Mouse (Mus musculus) G1E-ER4 (cell line): Measurements from ENCODE around the gene Camkmt. TPM values are rescaled to one million over a fixed set of nuclear protein-coding genes. Genes with fewer than 3 reads are reported as not detected.

ENCODE experiments used
- GATA1 ChIP-seq: IDR thresholded peaks from one replicate; pipeline ENCODE4 v1.8.0; 2012; ENCODE audit warnings: low read length, inconsistent platforms
- polyA plus RNA-seq: library from polyadenylated mRNA; stranded (reverse); fragments of >175 nt; gene quantifications from 2 replicates; pipeline ENCODE4 v1.2.3, GENCODE M21; 2012

Gene Camkmt
- polyA plus RNA-seq, 1 experiment = 2.5 TPM

DNA sequence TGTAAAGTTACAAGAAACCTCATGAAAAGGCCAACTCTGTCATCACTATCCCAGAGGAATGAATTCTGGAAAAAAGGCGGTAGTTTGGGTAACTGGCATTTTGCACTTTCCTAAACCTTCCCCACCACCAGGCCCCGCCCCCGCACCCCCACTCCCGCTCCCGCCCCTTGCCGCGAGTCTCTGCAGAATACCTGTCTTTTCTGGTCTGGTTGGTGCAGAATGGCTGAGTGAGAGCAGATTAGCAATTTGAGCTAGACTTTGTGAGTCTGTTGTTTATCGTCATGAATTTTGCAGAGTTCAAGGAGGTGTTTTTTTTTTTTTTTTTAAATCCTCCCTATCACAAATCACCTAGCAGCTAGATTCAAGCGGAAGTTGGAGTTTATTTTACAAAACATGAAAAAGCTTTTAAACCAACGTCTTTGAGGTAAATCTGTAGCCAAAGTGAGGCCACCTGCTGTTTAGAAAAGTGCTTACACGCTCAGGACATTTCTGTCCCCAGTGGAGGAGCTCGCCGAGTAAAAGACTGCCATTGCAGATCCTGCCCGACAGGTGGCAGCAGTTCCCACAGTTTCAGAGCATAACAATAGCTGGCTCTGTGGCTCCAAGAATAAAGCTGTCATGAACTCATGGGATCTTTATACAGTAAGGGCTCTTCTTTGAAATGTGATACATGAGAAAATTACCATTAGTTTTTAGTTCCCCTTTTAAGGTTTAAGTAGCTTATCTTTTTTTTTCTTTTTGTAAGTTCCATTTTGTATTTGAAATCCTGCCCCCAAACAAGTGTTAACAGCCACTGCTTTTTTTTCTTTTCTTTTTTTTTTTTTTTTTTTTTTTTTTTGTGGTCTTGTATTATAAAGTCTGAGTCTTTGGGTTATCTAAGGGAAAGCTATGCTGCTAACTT, 99.1 kb downstream of the Camkmt start:
- no peak for TF ChIP-seq GATA1

DNA sequence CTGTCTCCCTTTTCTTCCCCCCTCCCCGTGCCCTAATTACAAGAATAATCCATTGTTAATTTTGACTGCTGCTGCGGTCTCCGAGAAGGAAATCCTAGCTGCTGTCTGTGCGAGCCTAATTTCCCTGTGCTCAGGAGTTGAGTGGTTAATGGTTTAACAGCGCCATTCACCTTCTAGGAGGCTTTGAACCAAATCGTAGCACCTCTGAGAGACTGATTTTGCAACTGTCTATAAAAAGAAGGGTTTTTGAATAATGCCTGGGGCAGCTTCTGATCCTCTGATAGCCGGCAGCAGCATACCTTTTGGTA, 99.7 kb downstream of the Camkmt start:
- no peak for TF ChIP-seq GATA1

DNA sequence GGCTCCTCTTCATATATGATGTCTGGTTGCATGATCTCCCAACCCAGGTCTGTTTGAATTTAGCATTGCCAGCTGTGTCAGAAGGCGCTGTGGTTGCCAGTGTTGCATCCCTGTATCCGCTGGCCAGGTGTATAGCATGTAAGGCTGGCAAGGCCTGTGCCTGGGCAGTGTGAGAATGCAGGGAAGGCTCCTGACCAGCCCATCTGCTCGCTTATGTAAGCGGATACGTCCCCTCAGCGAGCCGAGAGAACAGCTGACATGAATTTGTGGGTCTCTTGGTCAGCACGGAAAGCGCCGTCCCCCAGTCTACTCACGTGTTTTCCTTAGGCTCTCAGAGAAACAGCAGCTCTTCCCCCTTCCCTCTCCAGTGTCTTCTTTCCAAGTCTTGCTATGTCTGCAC, 102.9 kb downstream of the Camkmt start:
- no peak for TF ChIP-seq GATA1

DNA sequence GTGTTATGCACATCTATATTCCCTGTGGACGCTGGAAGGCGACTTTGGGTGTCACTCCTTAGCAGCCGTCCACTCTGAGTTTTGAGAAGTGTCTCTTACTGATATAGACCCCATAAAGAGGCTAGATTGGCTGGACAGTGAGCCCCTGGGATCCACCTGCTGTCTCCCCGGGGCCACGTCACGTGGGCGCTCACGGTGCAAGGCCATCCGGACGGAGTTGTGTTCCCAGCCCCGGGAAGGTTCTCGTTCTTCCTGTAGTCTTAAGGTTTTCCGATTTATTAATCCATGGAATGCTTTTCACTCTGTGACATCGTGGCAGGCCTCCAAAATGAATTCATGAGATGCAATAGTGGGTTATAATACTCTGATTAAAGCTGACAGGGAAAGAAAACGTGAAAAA, 108.4 kb downstream of the Camkmt start:
- TF ChIP-seq GATA1 = no peak

DNA sequence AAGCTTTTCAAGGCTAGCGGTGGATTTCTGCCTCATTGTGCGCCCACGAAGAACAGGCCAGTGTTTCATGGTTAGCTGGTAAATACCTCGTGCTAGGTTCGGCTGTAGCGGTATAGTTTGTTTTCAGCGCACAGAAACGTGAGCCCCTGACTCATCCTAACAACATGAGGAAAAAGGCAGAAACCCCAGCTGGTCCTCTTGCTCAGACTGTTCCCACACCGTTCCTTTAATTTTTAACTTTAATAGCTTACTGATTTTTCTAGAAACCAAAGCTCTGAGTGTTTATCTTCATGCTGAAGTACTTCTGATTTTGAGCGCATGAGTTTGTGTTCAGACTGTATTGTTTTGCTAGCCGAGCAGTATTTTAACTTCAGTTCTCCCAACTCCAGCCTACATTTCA, 109.0 kb downstream of the Camkmt start:
- no peak for TF ChIP-seq GATA1

DNA sequence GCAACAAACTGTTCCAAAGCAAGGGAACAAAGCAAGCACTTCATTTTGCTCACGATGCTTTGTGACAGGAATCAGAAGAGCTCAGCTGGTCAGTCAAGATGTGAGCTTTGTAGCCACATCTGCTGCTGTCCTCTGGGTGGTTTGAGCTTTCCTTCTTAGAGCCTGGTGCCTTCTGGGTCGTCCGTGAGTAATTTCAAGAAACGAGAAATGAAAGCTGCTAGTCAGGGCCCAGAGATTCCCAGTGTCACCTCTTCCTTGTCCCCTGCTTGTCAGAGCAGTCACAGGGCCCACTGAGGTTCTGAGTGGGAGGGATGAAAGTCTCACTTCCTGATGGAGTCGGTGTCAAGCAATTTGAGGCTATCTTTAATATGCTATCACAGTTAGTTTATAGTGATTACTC, 127.7 kb downstream of the Camkmt start:
- TF ChIP-seq GATA1 = no peak

DNA sequence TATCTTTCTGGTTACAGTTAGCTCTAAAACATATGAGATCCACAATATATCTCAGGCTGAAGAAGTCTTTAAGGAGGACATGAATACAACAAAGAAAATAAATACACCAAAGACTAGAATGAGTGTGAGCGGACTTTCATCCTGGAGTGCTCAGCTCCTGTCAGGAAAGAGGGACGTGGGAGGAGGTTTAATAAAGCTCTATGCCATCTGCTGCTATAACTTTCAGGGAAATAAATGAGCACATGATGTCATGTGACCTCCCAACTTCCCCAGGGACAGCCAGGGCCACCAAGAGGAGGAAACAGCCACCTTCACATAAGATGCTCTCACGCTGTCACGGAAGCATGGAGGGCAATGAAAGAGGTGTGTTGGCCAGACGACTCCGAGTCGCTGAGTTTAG, 151.8 kb downstream of the Camkmt start:
- TF ChIP-seq GATA1 = no peak

DNA sequence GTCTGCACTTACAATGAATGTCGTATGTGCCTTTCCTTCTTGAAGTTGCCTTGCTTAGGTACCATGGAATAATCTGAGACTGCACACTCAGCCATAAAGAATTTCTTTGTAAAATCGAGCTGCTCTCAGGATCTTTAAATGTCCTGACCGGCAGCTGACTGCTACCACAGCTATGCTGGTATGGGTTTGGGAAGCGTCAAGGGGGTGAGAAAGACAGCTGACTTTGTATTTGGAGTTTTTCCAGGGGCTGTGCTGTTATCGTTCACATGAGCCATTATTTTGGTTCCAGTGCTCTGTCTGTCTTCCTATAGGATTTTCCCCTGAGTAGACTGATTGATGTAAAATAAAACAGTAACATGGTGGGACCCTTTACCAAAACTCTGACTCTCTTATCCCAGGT, 158.6 kb downstream of the Camkmt start:
- TF ChIP-seq GATA1 = no peak

DNA sequence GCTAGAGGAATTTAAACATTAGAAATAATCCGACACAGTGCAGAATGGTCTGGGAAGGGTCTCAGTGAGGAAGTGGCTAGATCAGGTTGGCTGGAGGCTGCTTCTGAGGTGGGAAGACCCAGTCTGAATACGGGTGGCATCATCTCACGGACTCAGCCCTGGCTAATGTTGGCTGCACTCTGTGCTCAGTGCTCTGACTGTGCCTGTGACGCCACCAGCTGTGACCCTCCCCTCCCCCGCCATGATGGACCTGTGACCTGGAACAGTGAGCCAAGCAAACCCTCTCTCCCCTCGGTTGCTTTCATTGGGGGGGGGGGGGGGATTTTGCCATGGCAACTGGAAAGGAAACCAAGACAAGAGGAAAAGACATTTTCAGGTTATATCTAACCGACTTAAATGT, 159.4 kb downstream of the Camkmt start:
- TF ChIP-seq GATA1 = no peak

DNA sequence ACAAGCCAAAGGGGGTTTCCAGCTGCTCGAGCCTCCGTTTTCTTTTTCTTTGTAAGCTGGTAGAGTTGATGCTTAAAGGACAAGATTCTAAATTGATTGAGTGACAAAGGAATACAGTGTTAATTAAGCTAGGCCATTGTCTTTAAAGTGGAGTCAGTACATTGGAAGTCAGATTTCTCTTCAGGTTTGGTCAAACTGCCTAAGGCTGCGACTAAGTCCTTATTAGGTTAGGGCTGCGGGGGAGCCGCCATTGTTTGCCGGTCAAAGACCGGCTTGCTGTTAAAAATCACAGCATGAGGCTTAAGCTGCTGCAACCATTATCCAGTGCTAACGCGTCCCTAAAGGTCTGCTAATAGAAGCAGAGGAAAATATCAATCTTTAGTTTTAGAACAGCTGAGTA, 166.6 kb downstream of the Camkmt start:
- TF ChIP-seq GATA1 = no peak

DNA sequence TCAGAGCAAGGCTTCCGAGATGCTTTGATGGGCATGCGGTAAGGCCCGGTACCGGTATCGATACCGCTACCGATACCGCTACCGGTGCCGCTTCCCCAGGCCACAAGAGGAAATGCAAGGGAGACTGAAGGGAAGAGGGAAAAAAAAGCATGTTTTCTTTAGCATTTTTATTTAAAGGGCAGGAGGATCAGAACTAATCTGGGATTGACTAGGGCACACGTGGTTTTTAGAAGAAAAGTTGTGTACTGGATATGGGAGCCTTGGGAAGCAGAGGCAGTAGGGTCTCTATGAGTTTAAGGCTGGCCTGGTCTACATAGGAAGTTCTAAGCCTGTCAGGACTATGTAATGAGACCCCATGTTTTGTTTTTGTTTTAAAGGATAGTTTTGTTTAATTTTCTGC, 167.0 kb downstream of the Camkmt start:
- TF ChIP-seq GATA1 = no peak

DNA sequence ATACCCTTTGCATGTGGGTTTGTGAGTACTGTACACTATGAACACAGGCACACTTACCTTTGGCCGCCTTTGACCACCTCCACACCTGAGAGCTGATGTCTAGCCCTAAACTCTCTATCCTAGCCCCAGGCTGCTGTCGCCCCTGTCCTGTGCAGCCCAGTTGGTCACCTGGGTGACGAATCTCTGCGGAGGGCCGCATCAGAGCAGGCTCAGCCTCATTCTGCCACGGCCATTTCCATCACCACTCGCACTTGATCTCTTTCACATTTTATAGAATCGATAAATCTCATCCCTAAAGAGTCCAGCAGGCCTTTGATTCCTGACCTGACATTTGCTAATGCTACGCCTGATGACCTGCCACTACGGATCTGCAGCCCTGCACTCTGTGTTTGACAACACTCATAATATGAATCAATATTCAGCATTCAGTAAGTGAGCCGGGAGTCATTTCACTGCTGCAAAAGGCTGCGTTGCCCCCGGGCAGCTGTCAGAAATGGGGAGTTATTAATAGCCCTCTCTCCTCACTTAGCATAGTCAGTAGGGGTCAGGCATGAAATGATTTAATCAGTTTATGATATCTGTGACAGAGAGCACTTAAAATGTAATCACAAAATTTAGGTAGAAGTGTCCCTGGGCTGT, 168.5 kb downstream of the Camkmt start:
- TF ChIP-seq GATA1 = no peak

DNA sequence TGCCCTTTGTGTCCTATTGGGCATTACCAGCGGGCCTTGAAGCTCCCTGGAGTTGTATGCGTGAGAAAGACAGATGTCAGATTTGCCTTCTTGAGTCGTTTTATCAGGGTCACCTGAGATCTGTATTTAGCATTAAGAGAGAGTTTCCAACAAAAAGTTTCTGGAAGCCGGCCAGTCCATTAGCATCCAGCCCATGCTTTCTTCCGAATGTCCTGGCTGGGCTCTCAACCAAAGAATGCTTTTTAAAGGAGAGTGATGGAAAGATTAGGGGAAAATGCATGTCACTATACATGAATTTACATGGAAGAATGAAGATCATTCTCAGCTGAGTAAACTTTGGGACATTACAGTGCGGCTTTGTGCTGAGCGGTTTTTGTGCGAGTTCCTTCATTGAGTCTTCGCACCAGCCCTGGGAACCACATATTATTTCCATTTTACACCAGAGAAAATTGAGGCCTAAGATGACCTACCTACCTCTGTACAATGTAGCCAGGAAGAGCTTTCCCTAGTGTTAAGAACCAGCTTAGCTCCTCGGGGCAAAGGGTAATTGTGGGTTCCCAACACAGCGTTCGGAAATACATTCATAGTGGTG, 176.6 kb downstream of the Camkmt start:
- no peak for TF ChIP-seq GATA1

DNA sequence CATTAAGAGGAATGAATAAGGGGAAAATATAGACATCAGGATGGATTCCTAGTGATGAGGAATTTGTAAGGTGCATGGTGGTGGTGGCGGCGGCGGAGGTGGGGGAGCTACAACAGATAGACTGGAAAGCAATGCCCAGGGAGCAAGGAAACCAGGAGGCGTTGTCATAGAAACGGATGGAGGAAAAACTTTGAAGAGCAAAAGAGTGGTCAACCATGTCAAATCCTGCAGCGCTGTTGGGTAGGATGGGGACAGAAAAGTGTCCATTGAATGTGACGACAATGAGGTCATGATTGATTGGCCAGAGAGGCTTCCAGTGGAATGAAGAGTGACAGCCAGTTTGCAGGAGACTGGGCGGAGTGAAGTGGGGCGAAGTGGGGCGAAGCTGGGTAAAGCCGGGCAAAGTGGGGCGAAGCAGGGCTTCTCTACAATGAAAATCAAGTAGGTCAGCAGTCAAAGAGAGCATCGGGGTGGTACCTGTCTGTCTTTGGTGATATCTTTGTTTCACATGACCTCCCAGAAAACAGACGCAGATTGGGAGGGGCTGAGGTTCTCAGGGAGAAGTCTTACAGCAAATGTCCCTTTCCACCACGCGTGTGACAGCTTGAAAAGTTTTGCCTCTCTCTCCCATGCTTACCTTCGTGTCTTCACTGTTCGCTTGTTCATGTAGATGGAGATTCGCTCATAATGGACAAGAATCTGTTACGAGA, 181.3 kb downstream of the Camkmt start:
- no peak for TF ChIP-seq GATA1

DNA sequence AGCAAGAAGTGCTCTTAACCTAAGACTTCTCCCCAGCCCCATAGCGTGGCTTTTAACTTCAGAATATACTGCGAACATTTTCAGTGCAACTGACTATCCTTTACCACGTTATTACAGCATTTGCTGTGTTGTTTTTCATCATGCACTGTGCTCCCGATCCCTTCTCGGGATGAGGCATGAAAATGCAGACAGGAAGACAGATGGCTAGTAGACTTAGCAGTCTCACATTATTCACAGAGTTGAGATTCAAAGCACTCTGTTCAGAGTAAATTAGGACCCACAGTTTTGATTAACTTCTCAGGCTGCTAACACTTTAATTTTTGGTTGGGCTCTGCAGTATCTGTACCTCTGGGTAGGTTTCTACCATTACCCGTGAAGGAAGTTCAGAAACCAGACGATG, 189.4 kb downstream of the Camkmt start:
- no peak for TF ChIP-seq GATA1

DNA sequence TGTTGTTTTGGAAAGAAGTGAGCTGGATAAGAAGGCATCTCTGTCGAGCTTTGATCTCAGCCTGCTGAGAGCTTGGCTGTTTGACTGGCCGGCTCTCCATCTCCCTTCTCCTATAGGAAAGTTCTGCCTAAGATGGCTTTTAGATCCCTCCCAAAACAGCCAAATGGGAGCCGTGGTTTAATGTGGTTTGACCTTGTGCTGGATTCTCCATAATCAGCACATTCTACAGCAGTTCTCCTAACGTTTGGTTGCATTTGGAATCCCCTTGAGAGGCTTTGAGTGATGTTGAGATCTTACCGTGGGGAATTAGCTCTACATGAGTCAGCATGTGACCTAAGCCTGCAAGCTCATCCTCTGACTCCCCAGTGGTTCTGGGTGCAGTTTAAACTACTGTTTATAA, 192.1 kb downstream of the Camkmt start:
- TF ChIP-seq GATA1 = no peak
